Mouse (Mus musculus) heart, embryonic 10.5 days (tissue): Measurements from ENCODE around the gene Frem2. TPM values are rescaled to one million over a fixed set of nuclear protein-coding genes. Genes with fewer than 3 reads are reported as not detected.
A peak's percentile ranks its signal among the peaks of the same experiment; 100 is the strongest.

Experiments used
- DNase-seq: peaks from one replicate; pipeline ENCODE4 v3.0.0-alpha.2; 2017; ENCODE audit warnings: low spot score
- H3K27ac ChIP-seq: fragments of 300-500 bp; sonication (generic); 2 replicates; pipeline ENCODE4 v1.5.1; 2016; ENCODE audit warnings: mild to moderate bottlenecking
- H3K27me3 ChIP-seq: fragments of 300-500 bp; sonication (generic); 2 replicates; pipeline ENCODE4 v1.6.1; 2016; ENCODE audit warnings: mild to moderate bottlenecking; ENCODE audit not compliant: poor library complexity, insufficient read depth, severe bottlenecking
- H3K36me3 ChIP-seq: fragments of 300-500 bp; sonication (generic); 2 replicates; pipeline ENCODE4 v1.6.1; 2016; ENCODE audit warnings: mild to moderate bottlenecking, moderate library complexity
- H3K4me1 ChIP-seq: fragments of 300-500 bp; sonication (generic); 2 replicates; pipeline ENCODE4 v1.6.1; 2016; ENCODE audit warnings: mild to moderate bottlenecking
- H3K4me3 ChIP-seq: fragments of 300-500 bp; sonication (generic); 2 replicates; pipeline ENCODE4 v1.5.1; 2016; ENCODE audit warnings: mild to moderate bottlenecking, moderate library complexity
- H3K9me3 ChIP-seq: fragments of 300-500 bp; sonication (generic); 2 replicates; pipeline ENCODE4 v1.6.1; 2016; ENCODE audit warnings: mild to moderate bottlenecking, moderate library complexity
- WGBS: fragments of 180-500 bp; shearing (Covaris S2); methylation state at CpG from one replicate; pipeline ENCODE4 v1.1.7; 2016; 5-methylcytosine and 5-hydroxymethylcytosine counted together
- polyA plus RNA-seq: library from polyadenylated mRNA; unstranded; fragments of >200 nt; fragmentation: Nextera tagmentation; extraction: Ambion mirVana; gene quantifications from 2 replicates; pipeline ENCODE4 v1.2.1, GENCODE M21; 2016

Frem2 gene
- 3.8 and 5.9 TPM in 2 replicates for polyA plus RNA-seq

- peaks cover 5% of the 10 kb centered on the region for H3K9me3 ChIP-seq
- peak within 1 kb of the TSS; percentile 78 for H3K27ac ChIP-seq
- WGBS = under 1% methylated on average over 34 of the region's 34 CpGs
- H3K4me3 ChIP-seq = peak within 1 kb of the TSS; percentile 71
- H3K27me3 ChIP-seq = peaks cover 19% of the 10 kb centered on the region
- peaks cover 26% of the 10 kb centered on the region for H3K4me1 ChIP-seq
- peak; percentile 94 for DNase-seq
- peaks cover 34% of the 10 kb centered on the region for H3K36me3 ChIP-seq
Observed at GRCm38 (mm10) chr3:53656878-53657561, at the start of gene Frem2. Frem2 (minus strand) TSS chr3:53657355.

- no peak overlapping the region for H3K27ac ChIP-seq
- H3K27me3 ChIP-seq = no peaks in the 10 kb centered on the region
- peaks cover 26% of the 10 kb centered on the region for H3K4me1 ChIP-seq
- DNase-seq = no peak
- no peak overlapping the region for H3K4me3 ChIP-seq
- WGBS = 78% methylated on average over 6 of the region's 6 CpGs
- no peaks in the 10 kb centered on the region for H3K9me3 ChIP-seq
- H3K36me3 ChIP-seq = no peaks in the 10 kb centered on the region
Observed at GRCm38 (mm10) chr3:53705992-53706495, 48.9 kb upstream of the Frem2 start.

- H3K36me3 ChIP-seq = no peaks in the 10 kb centered on the region
- 66% methylated on average over 8 of the region's 8 CpGs for WGBS
- peaks cover 21% of the 10 kb centered on the region for H3K4me1 ChIP-seq
- no peaks in the 10 kb centered on the region for H3K27me3 ChIP-seq
- no peaks in the 10 kb centered on the region for H3K9me3 ChIP-seq
- H3K4me3 ChIP-seq = no peak overlapping the region
- peak overlapping the region; percentile 52; the same call in 1 of the 2 replicates for H3K27ac ChIP-seq
- no peak for DNase-seq
Observed at GRCm38 (mm10) chr3:53703126-53703505, 46.0 kb upstream of the Frem2 start.

- Histone ChIP-seq H3K27me3 (no peaks in the 10 kb centered on the region), H3K27ac (no peak overlapping the region), H3K4me1 (peaks cover 21% of the 10 kb centered on the region), H3K36me3 (no peaks in the 10 kb centered on the region), H3K9me3 (no peaks in the 10 kb centered on the region), H3K4me3 (no peak overlapping the region)
- no peak for DNase-seq
- 51% methylated on average over 9 of the region's 9 CpGs for WGBS
Observed at GRCm38 (mm10) chr3:53702421-53703125, 45.4 kb upstream of the Frem2 start.

GRCm38 (mm10) chr3:53701940-53702339 is 44.8 kb upstream of the Frem2 start:
- no peaks in the 10 kb centered on the region for H3K27me3 ChIP-seq
- WGBS = 40% methylated on average over 1 of the region's 1 CpGs
- no peak overlapping the region for H3K27ac ChIP-seq
- no peak overlapping the region for H3K4me3 ChIP-seq
- no peaks in the 10 kb centered on the region for H3K36me3 ChIP-seq
- no peak for DNase-seq
- H3K9me3 ChIP-seq = no peaks in the 10 kb centered on the region
- H3K4me1 ChIP-seq = peaks cover 15% of the 10 kb centered on the region

GRCm38 (mm10) chr3:53687776-53688175 is 30.6 kb upstream of the Frem2 start:
- WGBS = 79% methylated on average over 6 of the region's 6 CpGs
- Histone ChIP-seq H3K9me3 (no peaks in the 10 kb centered on the region), H3K4me3 (no peak overlapping the region), H3K27me3 (no peaks in the 10 kb centered on the region), H3K27ac (no peak overlapping the region), H3K4me1 (no peaks in the 10 kb centered on the region), H3K36me3 (no peaks in the 10 kb centered on the region)
- DNase-seq = no peak

- H3K9me3 ChIP-seq = no peaks in the 10 kb centered on the region
- WGBS = 84% methylated on average over 2 of the region's 2 CpGs
- peaks cover 3% of the 10 kb centered on the region; the same call in 1 of the 2 replicates for H3K4me1 ChIP-seq
- H3K36me3 ChIP-seq = no peaks in the 10 kb centered on the region
- no peak overlapping the region for H3K27ac ChIP-seq
- no peaks in the 10 kb centered on the region for H3K27me3 ChIP-seq
- H3K4me3 ChIP-seq = no peak overlapping the region
- DNase-seq = no peak
Observed at GRCm38 (mm10) chr3:53682244-53682643, 25.1 kb upstream of the Frem2 start.

- H3K27me3 ChIP-seq = no peaks in the 10 kb centered on the region
- DNase-seq = no peak
- H3K4me1 ChIP-seq = peaks cover 3% of the 10 kb centered on the region; the same call in 1 of the 2 replicates
- no peaks in the 10 kb centered on the region for H3K36me3 ChIP-seq
- WGBS = 14% methylated on average over 2 of the region's 2 CpGs
- no peak overlapping the region for H3K27ac ChIP-seq
- no peaks in the 10 kb centered on the region for H3K9me3 ChIP-seq
- no peak overlapping the region for H3K4me3 ChIP-seq
Observed at GRCm38 (mm10) chr3:53680816-53681215, 23.7 kb upstream of the Frem2 start.

GRCm38 (mm10) chr3:53674225-53674624 is 17.1 kb upstream of the Frem2 start:
- DNase-seq = peak; percentile 83
- peaks cover 15% of the 10 kb centered on the region for H3K4me1 ChIP-seq
- no peaks in the 10 kb centered on the region for H3K36me3 ChIP-seq
- 25% methylated on average over 1 of the region's 1 CpGs for WGBS
- peak overlapping the region; percentile 12 for H3K4me3 ChIP-seq
- H3K27me3 ChIP-seq = no peaks in the 10 kb centered on the region
- peak overlapping the region; percentile 83 for H3K27ac ChIP-seq
- no peaks in the 10 kb centered on the region for H3K9me3 ChIP-seq

- Histone ChIP-seq H3K4me1 (peaks cover 15% of the 10 kb centered on the region), H3K36me3 (no peaks in the 10 kb centered on the region), H3K9me3 (no peaks in the 10 kb centered on the region), H3K27me3 (no peaks in the 10 kb centered on the region), H3K27ac (no peak overlapping the region), H3K4me3 (no peak overlapping the region)
- DNase-seq = no peak
- WGBS = 73% methylated on average over 2 of the region's 2 CpGs
Observed at GRCm38 (mm10) chr3:53669736-53670135, 12.6 kb upstream of the Frem2 start.

GRCm38 (mm10) chr3:53657744-53658534 is 784 bp upstream of the Frem2 start:
- DNase-seq = peak; percentile 85
- WGBS = under 1% methylated on average over 21 of the region's 21 CpGs
- H3K4me1 ChIP-seq = peaks cover 26% of the 10 kb centered on the region
- H3K4me3 ChIP-seq = peak overlapping the region; percentile 71
- peak overlapping the region; percentile 78 for H3K27ac ChIP-seq
- H3K9me3 ChIP-seq = peaks cover 5% of the 10 kb centered on the region
- peaks cover 26% of the 10 kb centered on the region for H3K36me3 ChIP-seq
- peaks cover 19% of the 10 kb centered on the region for H3K27me3 ChIP-seq

- Histone ChIP-seq H3K4me1 (peaks cover 26% of the 10 kb centered on the region), H3K27me3 (peaks cover 19% of the 10 kb centered on the region), H3K27ac (peak overlapping the region; percentile 78), H3K36me3 (peaks cover 38% of the 10 kb centered on the region), H3K4me3 (peak overlapping the region; percentile 71), H3K9me3 (peaks cover 5% of the 10 kb centered on the region)
- under 1% methylated on average over 42 of the region's 42 CpGs for WGBS
- no peak for DNase-seq
Observed at GRCm38 (mm10) chr3:53656328-53656877, 752 bp downstream of the Frem2 start.
